Mouse (Mus musculus): ENCODE results near the gene Rbm48.

DNA sequence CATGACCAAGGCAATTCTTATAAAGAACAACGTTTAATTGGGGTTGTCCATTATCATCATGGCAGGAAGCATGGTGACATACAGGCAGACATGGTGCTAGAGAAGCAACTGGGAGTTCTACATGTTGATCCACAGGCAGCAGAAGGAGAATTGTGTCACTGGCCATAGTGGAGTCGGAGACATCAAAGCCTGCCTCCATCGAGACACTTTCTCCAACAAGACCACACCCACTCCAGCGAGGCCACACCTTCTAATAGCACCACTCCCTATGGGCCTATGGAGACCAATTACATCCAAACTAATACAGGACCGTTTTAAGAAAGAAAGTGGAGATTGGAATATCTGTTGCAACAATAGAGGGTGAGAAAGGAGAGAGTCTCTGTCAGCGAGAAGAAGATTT, 54.5 kb downstream of the Rbm48 start:
- TF ChIP-seq POLR2A (IDR thresholded peaks at IDR 0.05; ENCODE audit: insufficient read length, low read depth) = no peak
- no peak for TF ChIP-seq CEBPB (IDR thresholded peaks at IDR 0.05; ENCODE audit: insufficient read depth, poor library complexity, severe bottlenecking)
- TF ChIP-seq TCF12 (IDR thresholded peaks at IDR 0.05; ENCODE audit: insufficient read depth, poor library complexity, severe bottlenecking) = no peak
- TF ChIP-seq MAX (IDR thresholded peaks at IDR 0.05; ENCODE audit: low read depth) = no peak
- no peak for TF ChIP-seq E2F4 (IDR thresholded peaks at IDR 0.05; ENCODE audit: insufficient read depth)
- TF ChIP-seq REST (IDR thresholded peaks at IDR 0.05; ENCODE audit: insufficient read depth, insufficient read length) = no peak
- no peak for TF ChIP-seq SRF (IDR thresholded peaks at IDR 0.05; ENCODE audit: control insufficient read depth, insufficient read length, low read depth)
- no peak for TF ChIP-seq MYOD1 (IDR thresholded peaks at IDR 0.05; ENCODE audit: control insufficient read depth in 1 of 3, insufficient read length in 2 of 3, low read depth in 2 of 3)
- no peak for TF ChIP-seq MYOG (IDR thresholded peaks at IDR 0.05; ENCODE audit: control insufficient read depth in 1 of 3, insufficient read depth in 1 of 3, insufficient read length in 2 of 3, low read depth in 2 of 3)
- no peak for TF ChIP-seq POLR2AphosphoS2 (IDR thresholded peaks at IDR 0.05; ENCODE audit: insufficient read length, low read depth)
- TF ChIP-seq USF1 (IDR thresholded peaks at IDR 0.05; ENCODE audit: low read depth) = no peak
- no peak for TF ChIP-seq TCF3 (IDR thresholded peaks at IDR 0.05; ENCODE audit: insufficient read length, low read depth)
